Mouse (Mus musculus): Measurements from ENCODE around the gene Gm49378. TPM values are rescaled to one million over a fixed set of nuclear protein-coding genes. Genes with fewer than 3 reads are reported as not detected.
A peak's percentile ranks its signal among the peaks of the same experiment; 100 is the strongest.

The Gm49378 gene
- polyA plus RNA-seq (2014; fragmentation: Nextera tagmentation; extraction: Ambion mirVana): 3.7 and 3.9 TPM in 2 replicates

GRCm38 (mm10) chr14:55637795-55638194, at the start of gene Gm49378:
TSS of gene Gm49378 (minus strand) at chr14:55637895.
- Histone ChIP-seq H3K4me2 (replicated peaks; ENCODE audit: low read depth, low read length) (no peak within 1 kb of the TSS), H3K27me3 (ENCODE audit: control insufficient read depth, insufficient read depth, low read length) (no peaks in the 10 kb centered on the region), H3K36me3 (ENCODE audit: control insufficient read depth, insufficient read depth, low read length) (peaks cover 63% of the 10 kb centered on the region), H3K4me1 (ENCODE audit: control insufficient read depth, insufficient read depth, low read length) (peaks cover 9% of the 10 kb centered on the region; the same call in 1 of the 2 replicates), H3K9ac (replicated peaks; ENCODE audit: low read depth, low read length) (no peak within 1 kb of the TSS), H3K27ac (ENCODE audit: low read length) (no peak within 1 kb of the TSS), H3K9me3 (ENCODE audit: control insufficient read depth, low read depth, low read length) (no peaks in the 10 kb centered on the region), H3K4me3 (ENCODE audit: low read depth, low read length) (no peak within 1 kb of the TSS)
- ATAC-seq (ENCODE audit: insufficient number of reproducible peaks, insufficient read depth, low FRiP score, low read depth): no peak
- 94% methylated on average over 9 of the region's 9 CpGs for WGBS

GRCm38 (mm10) chr14:55682118-55682493, 44.4 kb upstream of the Gm49378 start:
- peak overlapping the region; percentile 62 for H3K4me2 ChIP-seq (replicated peaks; ENCODE audit: low read depth, low read length)
- H3K9me3 ChIP-seq (ENCODE audit: control insufficient read depth, low read depth, low read length): no peaks in the 10 kb centered on the region
- peak; percentile 17; the same call in 1 of the 2 replicates for ATAC-seq (ENCODE audit: insufficient number of reproducible peaks, insufficient read depth, low FRiP score, low read depth)
- 14% methylated on average over 3 of the region's 3 CpGs for WGBS
- no peaks in the 10 kb centered on the region for H3K27me3 ChIP-seq (ENCODE audit: control insufficient read depth, insufficient read depth, low read length)
- peak overlapping the region; percentile 83 for H3K4me3 ChIP-seq (ENCODE audit: low read depth, low read length)
- 0 out of 2 replicates have a peak, but pooled peaks cover 7% of the 10 kb centered on the region for H3K4me1 ChIP-seq (ENCODE audit: control insufficient read depth, insufficient read depth, low read length)
- peak overlapping the region; percentile 83 for H3K27ac ChIP-seq (ENCODE audit: low read length)
- peaks cover 31% of the 10 kb centered on the region for H3K36me3 ChIP-seq (ENCODE audit: control insufficient read depth, insufficient read depth, low read length)
- H3K9ac ChIP-seq (replicated peaks; ENCODE audit: low read depth, low read length): no peak overlapping the region; the same call in 1 of the 2 replicates

DNA sequence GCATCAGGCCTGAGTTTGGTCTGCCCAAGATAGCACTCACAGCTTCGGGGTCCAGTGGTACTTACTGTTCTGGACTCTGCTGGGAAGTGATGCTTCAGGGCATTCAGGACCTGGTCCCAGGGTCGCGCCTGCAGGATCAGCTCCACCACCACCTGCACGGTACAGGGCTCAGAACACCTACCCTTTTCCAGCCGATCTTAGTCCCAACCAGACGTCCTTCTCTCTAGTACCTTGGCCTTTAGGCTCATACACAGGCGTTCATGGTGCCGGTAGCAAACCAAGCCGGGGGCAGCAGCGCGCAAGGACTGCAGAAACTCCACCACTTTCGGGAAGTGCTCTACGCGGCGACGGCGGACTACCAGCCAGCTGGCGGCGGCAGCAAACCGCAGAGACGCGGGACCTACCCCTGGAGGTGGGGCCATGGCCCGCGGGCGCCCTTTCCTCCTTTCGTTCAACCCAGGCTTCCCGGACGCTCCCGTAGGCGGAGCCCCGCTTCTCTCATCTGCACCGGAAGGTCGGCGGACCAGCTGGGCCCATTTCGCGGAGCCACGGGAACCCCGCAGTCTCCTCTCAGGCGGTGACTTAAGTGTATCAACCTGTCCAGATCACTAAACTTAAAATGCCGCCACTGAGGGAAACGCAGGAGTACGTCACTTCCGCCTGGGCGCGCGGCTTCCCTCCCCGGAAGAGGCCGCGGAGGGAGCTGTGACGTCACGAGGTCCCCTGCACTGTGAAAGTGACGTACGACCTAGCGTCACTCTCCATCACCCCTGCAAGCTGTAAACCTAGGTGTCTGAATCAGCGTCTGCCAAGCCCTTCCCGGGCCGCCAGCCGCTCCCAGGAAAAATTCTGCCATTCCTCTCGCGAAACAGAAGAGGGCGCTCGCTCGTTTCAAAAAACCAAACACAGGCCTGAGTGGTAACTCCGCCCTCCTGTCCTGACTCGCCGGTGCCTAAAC, 43.7 kb upstream of the Gm49378 start, which contains the start of gene Tinf2:
Tinf2 (minus strand) TSS at position 661 of the 958 bp plus-strand sequence.
- H3K4me2 ChIP-seq (replicated peaks; ENCODE audit: low read depth, low read length): peak within 1 kb of the TSS; percentile 62
- peak; percentile 97 for ATAC-seq (ENCODE audit: insufficient number of reproducible peaks, insufficient read depth, low FRiP score, low read depth)
- WGBS: under 1% methylated on average over 66 of the region's 66 CpGs
- H3K27ac ChIP-seq (ENCODE audit: low read length): peak within 1 kb of the TSS; percentile 83
- no peaks in the 10 kb centered on the region for H3K27me3 ChIP-seq (ENCODE audit: control insufficient read depth, insufficient read depth, low read length)
- 0 out of 2 replicates have a peak, but pooled peaks cover 7% of the 10 kb centered on the region for H3K4me1 ChIP-seq (ENCODE audit: control insufficient read depth, insufficient read depth, low read length)
- H3K9me3 ChIP-seq (ENCODE audit: control insufficient read depth, low read depth, low read length): no peaks in the 10 kb centered on the region
- peaks cover 38% of the 10 kb centered on the region for H3K36me3 ChIP-seq (ENCODE audit: control insufficient read depth, insufficient read depth, low read length)
- peak within 1 kb of the TSS; percentile 83 for H3K4me3 ChIP-seq (ENCODE audit: low read depth, low read length)
- H3K9ac ChIP-seq (replicated peaks; ENCODE audit: low read depth, low read length): peak within 1 kb of the TSS; percentile 77

- no peak overlapping the region for H3K4me2 ChIP-seq (replicated peaks; ENCODE audit: low read depth, low read length)
- 0 out of 2 replicates have a peak, but pooled peaks cover 10% of the 10 kb centered on the region for H3K4me1 ChIP-seq (ENCODE audit: control insufficient read depth, insufficient read depth, low read length)
- H3K27ac ChIP-seq (ENCODE audit: low read length): no peak overlapping the region
- 86% methylated on average over 4 of the region's 4 CpGs for WGBS
- no peaks in the 10 kb centered on the region for H3K27me3 ChIP-seq (ENCODE audit: control insufficient read depth, insufficient read depth, low read length)
- H3K9ac ChIP-seq (replicated peaks; ENCODE audit: low read depth, low read length): no peak overlapping the region
- no peak overlapping the region for H3K4me3 ChIP-seq (ENCODE audit: low read depth, low read length)
- no peak for ATAC-seq (ENCODE audit: insufficient number of reproducible peaks, insufficient read depth, low FRiP score, low read depth)
- H3K9me3 ChIP-seq (ENCODE audit: control insufficient read depth, low read depth, low read length): no peaks in the 10 kb centered on the region
- H3K36me3 ChIP-seq (ENCODE audit: control insufficient read depth, insufficient read depth, low read length): peaks cover 53% of the 10 kb centered on the region
Observed at GRCm38 (mm10) chr14:55677615-55678014, 39.9 kb upstream of the Gm49378 start.

DNA sequence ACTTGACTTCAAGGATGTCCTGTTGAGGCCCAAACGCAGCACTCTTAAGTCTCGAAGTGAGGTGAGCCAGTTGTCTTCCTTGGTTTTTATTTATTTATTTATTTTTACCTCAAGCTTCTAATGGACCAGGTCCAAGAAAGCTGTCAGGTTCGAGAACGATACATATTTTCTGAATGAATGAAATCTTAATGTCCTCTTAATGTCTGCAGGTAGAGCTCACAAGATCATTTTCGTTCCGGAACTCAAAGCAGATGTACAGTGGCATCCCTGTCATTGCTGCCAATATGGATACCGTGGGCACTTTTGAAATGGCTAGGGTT, 35.0 kb upstream of the Gm49378 start:
- peak overlapping the region; percentile 83 for H3K4me3 ChIP-seq (ENCODE audit: low read depth, low read length)
- WGBS: 73% methylated on average over 7 of the region's 7 CpGs
- no peak overlapping the region for H3K27ac ChIP-seq (ENCODE audit: low read length)
- no peaks in the 10 kb centered on the region for H3K27me3 ChIP-seq (ENCODE audit: control insufficient read depth, insufficient read depth, low read length)
- peaks cover 31% of the 10 kb centered on the region for H3K36me3 ChIP-seq (ENCODE audit: control insufficient read depth, insufficient read depth, low read length)
- no peaks in the 10 kb centered on the region for H3K9me3 ChIP-seq (ENCODE audit: control insufficient read depth, low read depth, low read length)
- no peak for ATAC-seq (ENCODE audit: insufficient number of reproducible peaks, insufficient read depth, low FRiP score, low read depth)
- peak overlapping the region; percentile 64; the same call in 1 of the 2 replicates for H3K9ac ChIP-seq (replicated peaks; ENCODE audit: low read depth, low read length)
- H3K4me1 ChIP-seq (ENCODE audit: control insufficient read depth, insufficient read depth, low read length): 0 out of 2 replicates have a peak, but pooled peaks cover 9% of the 10 kb centered on the region
- H3K4me2 ChIP-seq (replicated peaks; ENCODE audit: low read depth, low read length): peak overlapping the region; percentile 66

- Histone ChIP-seq H3K36me3 (ENCODE audit: control insufficient read depth, insufficient read depth, low read length) (peaks cover 25% of the 10 kb centered on the region), H3K27ac (ENCODE audit: low read length) (peak within 1 kb of the TSS; percentile 70; the same call in 1 of the 2 replicates), H3K9ac (replicated peaks; ENCODE audit: low read depth, low read length) (peak within 1 kb of the TSS; percentile 64), H3K4me3 (ENCODE audit: low read depth, low read length) (peak within 1 kb of the TSS; percentile 83), H3K9me3 (ENCODE audit: control insufficient read depth, low read depth, low read length) (no peaks in the 10 kb centered on the region), H3K4me1 (ENCODE audit: control insufficient read depth, insufficient read depth, low read length) (0 out of 2 replicates have a peak, but pooled peaks cover 9% of the 10 kb centered on the region), H3K4me2 (replicated peaks; ENCODE audit: low read depth, low read length) (peak within 1 kb of the TSS; percentile 85), H3K27me3 (ENCODE audit: control insufficient read depth, insufficient read depth, low read length) (no peaks in the 10 kb centered on the region)
- under 1% methylated on average over 38 of the region's 38 CpGs for WGBS
- ATAC-seq (ENCODE audit: insufficient number of reproducible peaks, insufficient read depth, low FRiP score, low read depth): peak; percentile 96
Observed at GRCm38 (mm10) chr14:55671833-55672740, 34.4 kb upstream of the Gm49378 start, which contains the start of the genes Gmpr2 and Nedd8. TSS of gene Gmpr2 (plus strand) at chr14:55671941. TSS of gene Nedd8 (minus strand) at chr14:55672124.

DNA sequence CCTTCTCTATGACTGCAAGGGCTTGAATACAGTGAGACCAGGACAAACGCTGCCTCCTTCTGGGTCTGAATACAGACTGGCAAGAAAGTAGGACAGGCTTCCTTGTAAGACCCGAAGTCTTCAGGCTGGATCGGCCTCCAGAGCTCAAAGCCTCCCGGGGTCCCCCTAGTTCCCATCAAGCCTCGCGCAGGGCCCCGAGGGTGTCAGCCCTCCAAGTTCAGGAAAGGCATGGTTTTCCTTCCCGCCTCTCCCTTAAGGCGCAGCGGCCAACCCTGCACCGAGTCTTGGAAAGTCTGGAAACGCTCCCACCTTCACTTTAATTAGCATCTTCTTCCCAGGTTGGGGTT, 33.8 kb upstream of the Gm49378 start:
- H3K9me3 ChIP-seq (ENCODE audit: control insufficient read depth, low read depth, low read length): no peaks in the 10 kb centered on the region
- H3K27me3 ChIP-seq (ENCODE audit: control insufficient read depth, insufficient read depth, low read length): no peaks in the 10 kb centered on the region
- H3K4me1 ChIP-seq (ENCODE audit: control insufficient read depth, insufficient read depth, low read length): 0 out of 2 replicates have a peak, but pooled peaks cover 9% of the 10 kb centered on the region
- H3K9ac ChIP-seq (replicated peaks; ENCODE audit: low read depth, low read length): peak overlapping the region; percentile 64
- ATAC-seq (ENCODE audit: insufficient number of reproducible peaks, insufficient read depth, low FRiP score, low read depth): peak; percentile 28
- peak overlapping the region; percentile 83 for H3K4me3 ChIP-seq (ENCODE audit: low read depth, low read length)
- peaks cover 23% of the 10 kb centered on the region for H3K36me3 ChIP-seq (ENCODE audit: control insufficient read depth, insufficient read depth, low read length)
- peak overlapping the region; percentile 70; the same call in 1 of the 2 replicates for H3K27ac ChIP-seq (ENCODE audit: low read length)
- H3K4me2 ChIP-seq (replicated peaks; ENCODE audit: low read depth, low read length): peak overlapping the region; percentile 85
- WGBS: under 1% methylated on average over 12 of the region's 12 CpGs

GRCm38 (mm10) chr14:55660636-55661035, 22.9 kb upstream of the Gm49378 start:
- no peak overlapping the region for H3K27ac ChIP-seq (ENCODE audit: low read length)
- peaks cover 28% of the 10 kb centered on the region for H3K36me3 ChIP-seq (ENCODE audit: control insufficient read depth, insufficient read depth, low read length)
- WGBS: 44% methylated on average over 2 of the region's 2 CpGs
- 0 out of 2 replicates have a peak, but pooled peaks cover 6% of the 10 kb centered on the region for H3K4me1 ChIP-seq (ENCODE audit: control insufficient read depth, insufficient read depth, low read length)
- peak overlapping the region; percentile 84 for H3K4me3 ChIP-seq (ENCODE audit: low read depth, low read length)
- H3K27me3 ChIP-seq (ENCODE audit: control insufficient read depth, insufficient read depth, low read length): no peaks in the 10 kb centered on the region
- H3K9ac ChIP-seq (replicated peaks; ENCODE audit: low read depth, low read length): no peak overlapping the region
- peak overlapping the region; percentile 54 for H3K4me2 ChIP-seq (replicated peaks; ENCODE audit: low read depth, low read length)
- ATAC-seq (ENCODE audit: insufficient number of reproducible peaks, insufficient read depth, low FRiP score, low read depth): no peak; the same call in 1 of the 2 replicates
- no peaks in the 10 kb centered on the region for H3K9me3 ChIP-seq (ENCODE audit: control insufficient read depth, low read depth, low read length)

All from stomach, embryonic 14.5 days (tissue).